In genomic region chr2:108030657-108031056, GRCm38 (mm10) we compare ENCODE assay signal across 15 mouse cellular contexts.
"Had no signal": no experiment of that assay in that cellular context is flagged by ENCODE, and none has a peak within 500 bp of the region (broad histone marks: within the 10 kb centered on the region; RNA-seq: fewer than 3 reads in every experiment).

No protein-coding gene starts in this region.

- ATAC-seq: hindbrain, embryonic 16.5 days; inflammation-experienced regulatory T-cells, adult 6 months; intestine, embryonic 15.5 days; intestine, postnatal 0 days had no signal

- DNase-seq: gastrocnemius, postnatal 14 days; heart, adult 18-20 months; heart, postnatal 10 days; heart, postnatal 4 days; kidney, adult 18-20 months; kidney, adult 8-10 months; kidney, postnatal 10 days; kidney, postnatal 25 days; kidney, postnatal 4 days; liver; liver, embryonic 13.5 days had no signal
